Mouse (Mus musculus): ENCODE measurements at regions not wholly inside any gene's neighbourhood (a gene's known extent, or its start where the extent isn't known, plus 50 kb on each side); places are given as distances from the start of the nearest gene placed in this dataset.

DNA sequence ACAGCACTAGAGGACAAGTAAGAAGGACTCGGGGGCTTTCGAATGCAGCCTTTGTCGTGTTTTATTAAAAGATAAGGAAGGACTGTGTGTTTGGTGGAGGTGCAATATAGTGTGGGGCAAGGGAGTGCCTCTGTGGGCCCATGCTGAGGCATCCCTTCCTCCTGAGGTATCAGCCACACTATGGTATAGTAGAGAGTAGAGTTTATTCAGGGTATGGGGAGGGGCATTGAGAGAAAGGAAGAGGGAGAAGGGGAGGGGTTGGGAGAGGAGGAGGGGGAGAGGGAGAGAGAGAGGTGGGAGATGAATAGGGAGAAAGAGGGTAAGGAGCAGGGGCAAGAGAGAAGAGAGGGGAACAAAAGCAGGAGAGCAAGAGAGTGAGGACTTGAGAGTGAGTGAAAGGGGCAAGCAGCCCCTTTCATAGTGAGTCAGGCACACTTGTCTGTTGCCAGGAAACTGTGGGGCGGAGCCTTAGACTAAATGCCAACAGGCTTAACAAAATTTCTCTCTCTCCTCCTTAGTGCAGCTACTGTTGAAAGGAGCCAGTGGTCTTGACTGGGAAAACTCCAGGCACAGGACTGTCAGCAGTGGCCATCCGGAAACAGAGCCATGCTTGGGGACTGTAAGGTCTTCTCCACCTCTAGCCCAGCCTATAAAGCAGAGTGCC lies 146.2 kb downstream of the Kcnj2 start:
- ATAC-seq (ENCODE audit: insufficient read depth), result no peak
- WGBS (ENCODE audit: insufficient replicate concordance), result 63% methylated on average over 5 of the region's 5 CpGs
- H3K9ac ChIP-seq, result no peak overlapping the region

DNA sequence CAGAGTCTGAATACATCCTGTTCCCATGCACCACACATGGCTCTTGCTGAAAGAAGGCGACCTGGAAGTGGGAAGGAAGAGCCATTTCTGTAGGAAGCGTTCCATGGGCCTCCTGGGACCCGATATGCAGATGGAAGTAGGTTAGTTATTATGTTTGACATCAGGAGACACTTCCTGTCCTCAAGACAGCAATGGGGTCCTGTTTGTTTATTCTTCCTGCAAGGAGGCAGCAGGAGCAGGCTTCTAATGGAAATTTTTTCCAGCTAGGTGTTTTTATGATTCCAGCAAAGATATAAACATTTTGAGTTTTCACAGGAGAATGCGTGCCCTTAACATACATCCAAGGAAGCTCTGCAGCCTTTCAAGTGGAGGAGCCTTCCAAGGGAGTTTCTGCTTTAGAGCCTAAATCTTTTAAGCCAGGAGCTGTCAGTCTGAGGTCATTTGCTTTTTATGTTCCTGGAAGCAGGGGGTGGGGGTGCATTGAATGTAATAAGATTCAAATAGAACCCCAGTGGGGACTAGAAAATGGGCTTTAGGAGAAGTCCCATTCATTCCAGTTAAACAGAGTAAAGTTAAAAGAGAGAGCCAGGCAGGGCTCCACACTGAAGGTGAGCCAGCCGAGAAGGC lies 146.9 kb downstream of the Kcnj2 start:
- Histone ChIP-seq H3K4me1 (replicated peaks) (no peaks in the 10 kb centered on the region), H3K27me3 (no peaks in the 10 kb centered on the region), H3K9me3 (replicated peaks) (no peaks in the 10 kb centered on the region), H3K9ac (no peak overlapping the region), H3K36me3 (replicated peaks) (no peaks in the 10 kb centered on the region), H3K4me3 (replicated peaks) (no peak overlapping the region), H3K4me2 (no peak overlapping the region), H3K27ac (replicated peaks) (no peak overlapping the region)
- WGBS (ENCODE audit: insufficient replicate concordance), result 34% methylated on average over 5 of the region's 5 CpGs
- ATAC-seq (ENCODE audit: insufficient read depth), result no peak

More for the DNA sequence above, 146.2 kb downstream of the Kcnj2 start:
- H3K4me1 ChIP-seq (replicated peaks), result no peaks in the 10 kb centered on the region
- no peak overlapping the region for H3K27ac ChIP-seq (replicated peaks)
- H3K4me3 ChIP-seq (replicated peaks), result no peak overlapping the region
- no peaks in the 10 kb centered on the region for H3K36me3 ChIP-seq (replicated peaks)
- no peaks in the 10 kb centered on the region for H3K9me3 ChIP-seq (replicated peaks)
- no peaks in the 10 kb centered on the region for H3K27me3 ChIP-seq
- H3K4me2 ChIP-seq, result no peak overlapping the region

DNA sequence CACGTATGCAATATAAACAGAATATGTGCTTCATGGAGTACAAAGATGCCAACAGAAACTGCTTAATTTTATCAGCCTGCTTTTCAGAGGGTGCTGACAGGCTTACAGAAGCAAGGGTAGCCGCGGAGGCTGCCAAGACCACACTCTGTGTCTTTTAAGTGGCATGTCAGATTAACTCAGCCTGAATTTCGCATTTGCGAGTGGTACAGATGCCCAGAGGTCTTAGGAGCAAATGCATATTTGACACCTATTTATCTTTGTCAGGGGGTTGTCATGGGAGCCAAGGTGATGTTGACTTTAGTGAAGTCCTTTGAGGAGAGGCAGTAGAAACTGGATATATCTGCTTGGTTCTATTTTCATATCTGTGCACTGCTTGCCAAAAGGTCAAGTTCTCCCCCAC lies 149.0 kb downstream of the Kcnj2 start:
- no peak overlapping the region for H3K4me3 ChIP-seq (replicated peaks)
- no peak overlapping the region for H3K27ac ChIP-seq (replicated peaks)
- no peaks in the 10 kb centered on the region for H3K27me3 ChIP-seq
- H3K9ac ChIP-seq, result no peak overlapping the region
- H3K36me3 ChIP-seq (replicated peaks), result no peaks in the 10 kb centered on the region
- H3K4me2 ChIP-seq, result no peak overlapping the region
- H3K9me3 ChIP-seq (replicated peaks), result no peaks in the 10 kb centered on the region
- ATAC-seq (ENCODE audit: insufficient read depth), result no peak
- 66% methylated on average over 5 of the region's 5 CpGs for WGBS (ENCODE audit: insufficient replicate concordance)
- H3K4me1 ChIP-seq (replicated peaks), result no peaks in the 10 kb centered on the region

DNA sequence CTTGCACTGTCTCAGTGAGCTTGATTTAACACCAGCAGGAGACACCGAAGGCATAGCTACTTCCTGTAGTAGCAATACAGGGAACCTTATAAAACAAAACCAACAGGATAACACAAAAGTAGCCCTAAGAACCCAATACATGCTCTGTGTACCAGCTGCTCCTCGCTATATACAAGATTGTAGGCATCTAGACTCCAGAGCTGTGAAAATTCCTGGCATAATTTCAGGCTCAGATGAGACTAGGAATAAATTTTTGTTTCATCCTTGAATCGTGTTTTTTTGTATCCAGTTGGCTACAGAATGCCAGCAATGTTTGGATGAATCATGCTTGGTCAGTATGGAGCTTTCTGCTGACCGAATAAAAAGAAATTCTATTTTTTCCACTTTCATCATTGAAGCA lies 157.9 kb downstream of the Kcnj2 start:
- Histone ChIP-seq H3K36me3 (replicated peaks) (no peaks in the 10 kb centered on the region), H3K4me1 (replicated peaks) (no peaks in the 10 kb centered on the region), H3K27ac (replicated peaks) (no peak overlapping the region), H3K9ac (no peak overlapping the region), H3K9me3 (replicated peaks) (no peaks in the 10 kb centered on the region), H3K4me3 (replicated peaks) (no peak overlapping the region), H3K27me3 (no peaks in the 10 kb centered on the region), H3K4me2 (no peak overlapping the region)
- WGBS (ENCODE audit: insufficient replicate concordance), result 53% methylated on average over 4 of the region's 4 CpGs
- no peak for ATAC-seq (ENCODE audit: insufficient read depth)

DNA sequence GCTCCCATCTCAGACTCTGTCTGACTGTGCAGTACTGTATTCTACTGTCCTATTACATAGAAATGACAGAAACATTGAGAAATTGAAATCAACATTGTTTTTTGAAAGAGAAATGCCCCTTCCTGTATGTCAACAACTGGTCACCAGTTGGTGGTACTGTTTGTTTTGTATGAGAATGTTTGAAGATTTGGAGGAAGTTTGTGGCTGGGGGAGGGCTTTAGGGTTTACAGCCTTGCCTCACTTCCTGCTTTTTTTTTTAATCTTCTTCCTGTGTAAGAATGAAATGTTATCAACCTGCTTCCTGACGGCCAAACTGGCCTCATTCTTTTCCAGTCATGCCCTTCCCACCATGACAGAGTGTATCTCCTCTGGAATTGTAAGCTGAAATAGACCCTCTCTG lies 161.3 kb downstream of the Kcnj2 start:
- Histone ChIP-seq H3K27me3 (no peaks in the 10 kb centered on the region), H3K4me2 (no peak overlapping the region), H3K4me3 (replicated peaks) (no peak overlapping the region), H3K9ac (no peak overlapping the region), H3K9me3 (replicated peaks) (no peaks in the 10 kb centered on the region), H3K4me1 (replicated peaks) (no peaks in the 10 kb centered on the region), H3K27ac (replicated peaks) (no peak overlapping the region), H3K36me3 (replicated peaks) (no peaks in the 10 kb centered on the region)
- no peak for ATAC-seq (ENCODE audit: insufficient read depth)
- WGBS (ENCODE audit: insufficient replicate concordance), result 10% methylated on average over 1 of the region's 1 CpGs

DNA sequence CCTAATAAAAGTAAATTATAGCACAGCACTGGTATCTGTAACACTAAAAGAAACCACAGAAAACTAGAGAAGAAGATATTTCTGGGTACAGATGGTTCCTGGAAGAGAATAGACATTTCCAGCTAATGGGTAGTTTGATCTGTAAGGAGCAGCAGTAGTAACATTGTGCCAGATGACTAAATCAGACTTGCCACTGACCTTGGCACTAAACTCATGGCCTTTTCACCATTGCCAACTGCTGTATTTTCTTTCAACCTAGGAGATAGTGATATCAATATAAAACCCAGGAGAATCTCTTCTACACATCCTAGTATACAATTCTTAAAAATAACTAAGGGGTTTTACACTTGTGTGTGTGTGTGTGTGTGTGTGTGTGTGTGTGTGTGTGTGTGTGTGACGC lies 170.8 kb downstream of the Kcnj2 start:
- Histone ChIP-seq H3K27ac (replicated peaks) (no peak overlapping the region), H3K4me2 (no peak overlapping the region), H3K36me3 (replicated peaks) (no peaks in the 10 kb centered on the region), H3K4me3 (replicated peaks) (no peak overlapping the region), H3K9ac (no peak overlapping the region), H3K27me3 (no peaks in the 10 kb centered on the region), H3K9me3 (replicated peaks) (no peaks in the 10 kb centered on the region), H3K4me1 (replicated peaks) (no peaks in the 10 kb centered on the region)
- ATAC-seq (ENCODE audit: insufficient read depth), result no peak
- 84% methylated on average over 1 of the region's 1 CpGs for WGBS (ENCODE audit: insufficient replicate concordance)

DNA sequence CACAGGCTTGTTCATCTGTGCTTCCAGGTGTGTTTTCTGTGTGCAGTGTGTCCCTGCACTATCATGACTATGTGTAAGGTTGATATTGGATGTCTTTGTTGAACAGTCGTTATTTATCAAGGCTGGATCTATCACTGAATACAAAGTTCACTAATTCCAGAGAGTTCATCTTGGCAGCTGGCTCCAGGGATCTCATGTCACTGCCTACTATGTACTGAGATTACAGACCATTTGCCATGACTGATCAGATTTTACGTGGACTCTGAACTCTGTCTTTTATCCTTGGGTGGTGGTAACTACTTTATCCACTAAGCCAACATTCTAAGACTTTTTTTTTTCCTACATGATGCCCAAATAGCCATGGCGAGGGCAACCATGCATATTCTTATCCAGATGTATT lies 173.8 kb downstream of the Kcnj2 start:
- 44% methylated on average over 3 of the region's 3 CpGs for WGBS (ENCODE audit: insufficient replicate concordance)
- no peak overlapping the region for H3K4me2 ChIP-seq
- H3K27me3 ChIP-seq, result no peaks in the 10 kb centered on the region
- H3K9me3 ChIP-seq (replicated peaks), result no peaks in the 10 kb centered on the region
- no peak for ATAC-seq (ENCODE audit: insufficient read depth)
- no peak overlapping the region for H3K9ac ChIP-seq
- H3K36me3 ChIP-seq (replicated peaks), result no peaks in the 10 kb centered on the region
- no peak overlapping the region for H3K27ac ChIP-seq (replicated peaks)
- no peak overlapping the region for H3K4me3 ChIP-seq (replicated peaks)
- H3K4me1 ChIP-seq (replicated peaks), result no peaks in the 10 kb centered on the region

DNA sequence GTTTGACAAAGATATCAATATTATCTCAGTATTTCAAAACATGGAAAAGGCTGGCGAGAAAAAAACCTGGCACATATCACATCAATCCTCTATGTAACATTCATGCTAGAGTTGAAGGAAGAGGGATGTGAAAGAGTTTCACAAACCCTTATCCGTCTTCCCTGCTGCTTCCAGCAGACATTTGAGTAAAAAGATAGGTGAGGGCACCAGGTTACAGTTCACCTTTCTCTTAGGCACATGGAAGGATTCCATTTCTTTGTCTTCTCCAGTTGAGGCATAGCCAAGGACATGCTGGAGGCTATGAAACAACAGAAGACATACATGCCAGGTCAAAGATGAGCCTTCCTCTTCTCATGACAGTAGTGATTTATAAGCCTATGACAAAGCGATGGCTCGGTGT lies 186.3 kb downstream of the Kcnj2 start:
- H3K4me3 ChIP-seq (replicated peaks), result no peak overlapping the region
- no peak overlapping the region for H3K9ac ChIP-seq
- WGBS (ENCODE audit: insufficient replicate concordance), result 41% methylated on average over 4 of the region's 4 CpGs
- no peaks in the 10 kb centered on the region for H3K9me3 ChIP-seq (replicated peaks)
- no peak overlapping the region for H3K4me2 ChIP-seq
- H3K27me3 ChIP-seq, result no peaks in the 10 kb centered on the region
- no peak for ATAC-seq (ENCODE audit: insufficient read depth)
- no peaks in the 10 kb centered on the region for H3K4me1 ChIP-seq (replicated peaks)
- H3K27ac ChIP-seq (replicated peaks), result no peak overlapping the region
- no peaks in the 10 kb centered on the region for H3K36me3 ChIP-seq (replicated peaks)

DNA sequence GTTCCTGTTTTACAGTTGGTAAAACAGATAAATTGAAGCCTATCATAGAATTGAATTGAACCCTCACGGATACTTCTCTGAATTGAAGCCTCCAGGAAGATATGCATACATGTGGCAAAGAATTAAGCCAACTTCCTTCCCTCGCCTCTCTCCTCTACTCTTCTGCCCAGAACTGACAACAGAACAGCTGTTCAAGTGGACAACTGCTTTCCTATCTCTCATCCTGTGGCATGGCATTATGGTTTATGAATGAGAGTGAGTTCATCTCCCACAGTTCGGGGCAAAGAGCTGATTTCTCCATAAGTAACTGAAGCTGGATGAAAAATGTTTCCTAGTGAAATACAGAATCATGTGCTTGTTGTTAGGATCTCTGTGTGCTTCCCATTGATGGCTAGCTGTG lies 190.6 kb downstream of the Kcnj2 start:
- Histone ChIP-seq H3K4me1 (replicated peaks) (no peaks in the 10 kb centered on the region), H3K4me3 (replicated peaks) (no peak overlapping the region), H3K27me3 (no peaks in the 10 kb centered on the region), H3K9ac (no peak overlapping the region), H3K4me2 (no peak overlapping the region), H3K27ac (replicated peaks) (no peak overlapping the region), H3K9me3 (replicated peaks) (no peaks in the 10 kb centered on the region), H3K36me3 (replicated peaks) (no peaks in the 10 kb centered on the region)
- WGBS (ENCODE audit: insufficient replicate concordance), result 22% methylated on average over 3 of the region's 3 CpGs
- no peak for ATAC-seq (ENCODE audit: insufficient read depth)

DNA sequence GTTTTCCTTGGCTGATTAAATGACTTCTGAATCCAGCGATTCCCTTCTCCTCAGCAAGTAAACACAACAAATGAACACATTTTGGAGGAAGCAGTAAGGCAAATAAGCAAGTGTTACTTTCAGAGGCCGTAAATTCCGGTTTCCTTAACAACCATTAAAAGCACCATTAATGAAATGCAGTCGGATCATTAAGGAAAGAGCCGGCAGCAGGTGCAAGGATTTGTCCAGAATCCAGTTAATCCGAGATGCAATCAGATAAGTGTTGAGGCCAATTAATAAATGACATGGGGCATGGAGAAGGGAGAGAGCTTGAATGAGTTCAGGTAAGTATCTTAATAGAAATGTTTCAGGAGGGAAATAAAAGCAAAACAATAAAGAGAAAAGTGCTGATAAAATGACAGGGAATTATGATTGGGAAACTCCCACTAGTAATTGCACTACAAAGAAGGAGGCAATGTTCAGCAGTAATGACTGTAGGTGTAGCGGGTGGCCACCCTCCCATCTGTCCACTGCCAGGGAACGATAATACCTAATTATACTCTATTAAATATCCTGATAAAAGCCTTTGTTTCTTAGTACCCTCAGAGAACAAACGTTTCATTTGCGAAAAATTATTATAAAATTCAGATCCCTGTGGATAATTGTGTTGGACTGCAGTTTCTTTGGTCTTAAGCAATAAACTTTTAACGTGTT lies 194.9 kb downstream of the Kcnj2 start:
- H3K4me1 ChIP-seq (replicated peaks), result no peaks in the 10 kb centered on the region
- 63% methylated on average over 11 of the region's 11 CpGs for WGBS (ENCODE audit: insufficient replicate concordance)
- no peaks in the 10 kb centered on the region for H3K9me3 ChIP-seq (replicated peaks)
- H3K4me3 ChIP-seq (replicated peaks), result no peak overlapping the region
- H3K27ac ChIP-seq (replicated peaks), result no peak overlapping the region
- no peak overlapping the region for H3K9ac ChIP-seq
- no peaks in the 10 kb centered on the region for H3K27me3 ChIP-seq
- no peak overlapping the region for H3K4me2 ChIP-seq
- no peak for ATAC-seq (ENCODE audit: insufficient read depth)
- no peaks in the 10 kb centered on the region for H3K36me3 ChIP-seq (replicated peaks)

DNA sequence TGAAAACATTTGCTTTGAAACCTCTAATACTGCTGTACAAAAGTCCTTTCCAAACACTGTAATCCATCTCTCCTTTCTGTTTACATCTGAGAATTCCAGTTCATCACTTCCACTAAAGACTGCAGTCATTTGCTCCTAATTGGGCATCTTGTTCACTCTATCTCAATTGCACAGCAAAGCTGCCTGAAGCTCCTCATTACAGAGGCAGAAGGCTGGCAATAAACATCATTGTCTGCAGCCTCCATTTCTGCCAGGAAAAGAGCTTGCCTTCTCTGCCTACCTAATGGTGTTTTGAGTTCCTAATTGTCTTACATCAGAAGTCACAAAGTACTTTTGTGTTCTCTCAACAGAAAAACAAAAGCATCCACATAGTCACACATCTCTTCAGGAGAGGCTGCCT lies 207.7 kb downstream of the Kcnj2 start:
- Histone ChIP-seq H3K4me1 (replicated peaks) (no peaks in the 10 kb centered on the region), H3K4me2 (no peak overlapping the region), H3K27me3 (no peaks in the 10 kb centered on the region), H3K9me3 (replicated peaks) (no peaks in the 10 kb centered on the region), H3K27ac (replicated peaks) (no peak overlapping the region), H3K36me3 (replicated peaks) (no peaks in the 10 kb centered on the region), H3K4me3 (replicated peaks) (no peak overlapping the region), H3K9ac (no peak overlapping the region)
- no peak for ATAC-seq (ENCODE audit: insufficient read depth)
